8 mouse cellular contexts compared by ENCODE assay signal in genomic region chrX:139684410-139684774, GRCm38 (mm10). TPM values are rescaled to one million over a fixed set of nuclear protein-coding genes. Genes with fewer than 3 reads are reported as not detected.
DNase-seq lines count a peak whose midpoint lies in the region; ATAC-seq and TF ChIP-seq lines count a peak whose summit lies in the region.

No protein-coding gene starts in this region.

- no peaks in the 10 kb centered on the region for H3K36me3 ChIP-seq in heart, embryonic 15.5 days
- H3K36me3 ChIP-seq in hindbrain, embryonic 13.5 days: no peaks in the 10 kb centered on the region
- no peaks in the 10 kb centered on the region for H3K36me3 ChIP-seq in midbrain, embryonic 11.5 days (ENCODE audit: control insufficient read depth, insufficient read depth, low read length)

- no peak for DNase-seq in heart, adult 18-20 months
- no peak for DNase-seq in midbrain, embryonic 11.5 days (ENCODE audit: low spot score, missing footprints)
- DNase-seq in frontal cortex, postnatal 10 days (ENCODE audit: low spot score in 2 of 2): no peak
- DNase-seq in ovary, adult 18-20 months (ENCODE audit: low spot score): no peak
- no peak for DNase-seq in layer of hippocampus, adult 9-11 months

- no peaks in the 10 kb centered on the region for H3K9me3 ChIP-seq in heart, embryonic 15.5 days (replicated peaks)
- H3K9me3 ChIP-seq in hindbrain, embryonic 13.5 days: no peaks in the 10 kb centered on the region
- no peaks in the 10 kb centered on the region for H3K9me3 ChIP-seq in midbrain, embryonic 11.5 days (ENCODE audit: control insufficient read depth, low read length)

- TF ChIP-seq POLR2A in bone marrow, adult 2 months (IDR thresholded peaks at IDR 0.05; ENCODE audit: borderline replicate concordance, control insufficient read depth, low read depth, low read length): no peak

- 13% methylated on average over 8 of the region's 8 CpGs for WGBS in heart, embryonic 15.5 days
- WGBS in bone marrow, adult 2 months: 15% methylated on average over 8 of the region's 8 CpGs
- 27% methylated on average over 8 of the region's 8 CpGs for WGBS in hindbrain, embryonic 13.5 days
- WGBS in midbrain, embryonic 11.5 days: 25% methylated on average over 8 of the region's 8 CpGs

- H3K4me2 ChIP-seq in heart, embryonic 15.5 days: peak overlapping the region; percentile 65
- H3K4me2 ChIP-seq in hindbrain, embryonic 13.5 days: peak overlapping the region; percentile 67
- peak overlapping the region; percentile 63 for H3K4me2 ChIP-seq in midbrain, embryonic 11.5 days

- peak; percentile 23 for ATAC-seq in heart, embryonic 15.5 days (replicated peaks; ENCODE audit: insufficient number of reproducible peaks, insufficient read depth, low FRiP score, low read depth)
- ATAC-seq in hindbrain, embryonic 13.5 days (ENCODE audit: low FRiP score): no peak; the same call in 1 of the 2 replicates
- ATAC-seq in midbrain, embryonic 11.5 days (ENCODE audit: low FRiP score): no peak; the same call in 1 of the 2 replicates

- H3K27me3 ChIP-seq in heart, embryonic 15.5 days: no peaks in the 10 kb centered on the region
- peaks cover 10% of the 10 kb centered on the region for H3K27me3 ChIP-seq in hindbrain, embryonic 13.5 days
- 0 out of 2 replicates have a peak, but pooled peaks cover 2% of the 10 kb centered on the region for H3K27me3 ChIP-seq in midbrain, embryonic 11.5 days (ENCODE audit: control insufficient read depth, insufficient read depth, low read length)

- no peaks in the 10 kb centered on the region for H3K4me1 ChIP-seq in heart, embryonic 15.5 days (replicated peaks)
- no peaks in the 10 kb centered on the region for H3K4me1 ChIP-seq in bone marrow, adult 2 months (ENCODE audit: control insufficient read depth, insufficient read depth, low read length)
- no peaks in the 10 kb centered on the region for H3K4me1 ChIP-seq in hindbrain, embryonic 13.5 days (replicated peaks)
- no peaks in the 10 kb centered on the region for H3K4me1 ChIP-seq in midbrain, embryonic 11.5 days (ENCODE audit: control insufficient read depth, insufficient read depth, low read length)

- H3K9ac ChIP-seq in heart, embryonic 15.5 days: peak overlapping the region; percentile 40
- no peak overlapping the region for H3K9ac ChIP-seq in hindbrain, embryonic 13.5 days
- H3K9ac ChIP-seq in midbrain, embryonic 11.5 days (ENCODE audit: low read length): peak overlapping the region; percentile 51; the same call in 1 of the 2 replicates

- TF ChIP-seq CTCF in bone marrow, adult 2 months (IDR thresholded peaks at IDR 0.05; ENCODE audit: control insufficient read depth, insufficient read depth, low read length): no peak

- peak overlapping the region; percentile 68 for H3K4me3 ChIP-seq in heart, embryonic 15.5 days
- peak overlapping the region; percentile 90 for H3K4me3 ChIP-seq in bone marrow, adult 2 months (replicated peaks; ENCODE audit: control insufficient read depth, low read depth, low read length)
- H3K4me3 ChIP-seq in hindbrain, embryonic 13.5 days: peak overlapping the region; percentile 48
- peak overlapping the region; percentile 45 for H3K4me3 ChIP-seq in midbrain, embryonic 11.5 days (ENCODE audit: low read depth, low read length)

- H3K27ac ChIP-seq in heart, embryonic 15.5 days: 0 out of 2 replicates have a peak overlapping the region, but pooled peaks have one; percentile 49
- H3K27ac ChIP-seq in bone marrow, adult 2 months (ENCODE audit: control insufficient read depth, insufficient read depth, low read depth, low read length, poor library complexity): no peak overlapping the region
- H3K27ac ChIP-seq in hindbrain, embryonic 13.5 days: no peak overlapping the region
- no peak overlapping the region for H3K27ac ChIP-seq in midbrain, embryonic 11.5 days (ENCODE audit: low read depth, low read length)

RNA-seq across cellular contexts. Expression of gene Tbc1d8b, which starts 0.4 kb away (rescaled TPM):
- polyA plus RNA-seq in heart, embryonic 15.5 days (2015; fragmentation: Nextera tagmentation; extraction: Ambion mirVana): 2.5 and 3.0 TPM in 2 replicates
- 1 to 10 TPM; 5.6 to 5.7 TPM for total RNA-seq in heart, adult 18-20 months (2021)
- 0.50 and 0.88 TPM in 2 replicates for polyA plus RNA-seq in bone marrow, adult 2 months (2011; ENCODE audit: insufficient read depth, insufficient read length, low replicate concordance, missing spikeins)
- polyA plus RNA-seq in hindbrain, embryonic 13.5 days (2015; fragmentation: Nextera tagmentation; extraction: Ambion mirVana): 0.73 and 0.82 TPM in 2 replicates
- 0.32 and 0.70 TPM in 2 replicates for polyA plus RNA-seq in midbrain, embryonic 11.5 days (2014; fragmentation: Nextera tagmentation; extraction: Ambion mirVana)

RNA-seq across cellular contexts. Expression of gene Gm15013, which starts 29.9 kb away (rescaled TPM):
- polyA plus RNA-seq in heart, embryonic 15.5 days (2015; fragmentation: Nextera tagmentation; extraction: Ambion mirVana): 0.26 and 0.36 TPM in 2 replicates
- total RNA-seq in heart, adult 18-20 months (2021): not detected
- polyA plus RNA-seq in bone marrow, adult 2 months (2011; ENCODE audit: insufficient read depth, insufficient read length, low replicate concordance, missing spikeins): 1.6 TPM in 1 of 2 replicates, not detected in the other
- 0.25 TPM in 1 of 2 replicates, not detected in the other for polyA plus RNA-seq in hindbrain, embryonic 13.5 days (2015; fragmentation: Nextera tagmentation; extraction: Ambion mirVana)
- 0.34 TPM in 1 of 2 replicates, not detected in the other for polyA plus RNA-seq in midbrain, embryonic 11.5 days (2014; fragmentation: Nextera tagmentation; extraction: Ambion mirVana)
